Mouse (Mus musculus): ENCODE data around the gene Ltb. TPM values are rescaled to one million over a fixed set of nuclear protein-coding genes. Genes with fewer than 3 reads are reported as not detected.

Ltb gene
- total and polyA plus RNA-seq, 3 experiments: 1.3 to 5.2 (median 1.3) TPM

DNA sequence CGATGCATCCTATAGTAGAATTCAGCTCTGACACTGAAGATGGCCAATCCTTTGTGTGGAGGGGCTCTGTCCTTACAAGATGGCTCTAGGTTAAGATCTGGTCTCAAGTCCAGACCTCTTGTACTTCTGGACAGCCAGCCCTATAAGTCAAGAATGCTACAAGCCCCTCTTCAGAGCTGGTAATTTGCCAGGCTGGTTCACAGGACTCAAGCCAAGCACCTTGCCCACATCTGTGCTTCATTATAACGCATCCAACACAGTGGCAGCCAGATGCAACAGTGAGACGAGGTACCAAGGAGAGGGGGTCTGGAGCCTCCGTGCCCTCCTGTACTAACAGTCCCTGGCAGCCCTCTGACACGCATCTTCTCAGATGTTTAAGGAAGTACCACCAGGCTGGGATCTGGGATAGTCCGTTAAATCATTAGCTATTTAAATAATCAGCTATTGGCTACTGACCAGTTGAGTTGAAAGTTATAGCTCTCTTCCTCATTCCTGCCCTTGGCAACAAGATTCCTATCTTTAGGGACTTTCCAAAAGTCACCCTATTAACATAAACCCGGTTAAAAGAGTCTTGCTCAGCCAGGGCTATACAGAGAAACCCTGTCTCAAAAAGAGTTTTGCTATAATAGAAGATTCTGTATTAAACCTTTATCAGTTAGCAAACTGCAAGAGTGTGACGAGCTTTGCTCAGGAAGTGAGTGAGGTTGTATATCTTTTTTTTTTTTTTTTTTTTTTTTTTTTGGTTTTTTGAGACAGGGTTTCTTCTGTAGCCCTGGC lies 19.9 kb upstream of the Ltb start:
- no peaks in the 10 kb centered on the region for H3K4me1 ChIP-seq (ENCODE audit: control insufficient read depth, insufficient read depth, low read length)

DNA sequence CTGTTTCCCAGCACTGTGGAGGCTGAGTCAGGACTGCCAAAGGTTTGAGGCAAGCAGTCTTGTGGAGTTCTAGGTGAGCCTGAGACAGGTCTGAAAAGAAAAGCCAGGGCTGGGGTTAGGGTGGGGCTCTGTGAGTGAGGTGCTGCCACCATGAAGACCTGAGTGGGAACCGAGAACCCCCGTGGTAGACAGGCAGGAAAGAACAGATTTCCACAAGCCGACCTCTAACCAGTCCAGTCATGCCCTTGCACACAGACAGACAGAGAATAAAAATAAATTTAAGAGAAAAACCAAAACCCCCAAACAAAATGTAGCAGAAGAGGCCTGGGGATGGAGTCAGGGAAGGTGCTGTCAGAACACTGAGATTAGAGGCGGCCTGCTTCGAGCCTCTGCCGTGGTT lies 18.9 kb upstream of the Ltb start:
- Histone ChIP-seq H3K27ac (no peak overlapping the region), H3K36me3 (ENCODE audit: control insufficient read depth, insufficient read depth, low read length) (no peaks in the 10 kb centered on the region), H3K27me3 (ENCODE audit: control insufficient read depth, insufficient read depth, low read length) (no peaks in the 10 kb centered on the region), H3K4me1 (ENCODE audit: control insufficient read depth, insufficient read depth, low read length) (no peaks in the 10 kb centered on the region), H3K4me3 (no peak overlapping the region), H3K9ac (ENCODE audit: low read depth, low read length) (no peak overlapping the region), H3K79me2 (replicated peaks; ENCODE audit: control insufficient read depth, insufficient read depth, low read length) (no peaks in the 10 kb centered on the region)
- intact Hi-C loops (cut with DNase I): no loop called here
- DNase-seq: no peak
- 80% methylated on average over 6 of the region's 6 CpGs for WGBS
- no peak for TF ChIP-seq CTCF (IDR thresholded peaks at IDR 0.05)
- no peak for TF ChIP-seq POLR2A (IDR thresholded peaks at IDR 0.05; ENCODE audit: insufficient read depth, low read depth, low read length)
- no peak for TF ChIP-seq EP300 (IDR thresholded peaks at IDR 0.05; ENCODE audit: insufficient read depth, low read depth, low read length)

More for the DNA sequence above, 19.9 kb upstream of the Ltb start:
- intact Hi-C loops (cut with DNase I): no loop called here
- no peak overlapping the region for H3K9ac ChIP-seq (ENCODE audit: low read depth, low read length)
- no peak for TF ChIP-seq POLR2A (IDR thresholded peaks at IDR 0.05; ENCODE audit: insufficient read depth, low read depth, low read length)
- TF ChIP-seq EP300 (IDR thresholded peaks at IDR 0.05; ENCODE audit: insufficient read depth, low read depth, low read length): no peak
- TF ChIP-seq CTCF (IDR thresholded peaks at IDR 0.05): no peak
- DNase-seq: no peak
- no peaks in the 10 kb centered on the region for H3K27me3 ChIP-seq (ENCODE audit: control insufficient read depth, insufficient read depth, low read length)
- 55% methylated on average over 8 of the region's 8 CpGs for WGBS
- no peak overlapping the region for H3K27ac ChIP-seq
- no peaks in the 10 kb centered on the region for H3K36me3 ChIP-seq (ENCODE audit: control insufficient read depth, insufficient read depth, low read length)
- no peaks in the 10 kb centered on the region for H3K79me2 ChIP-seq (replicated peaks; ENCODE audit: control insufficient read depth, insufficient read depth, low read length)
- no peak overlapping the region for H3K4me3 ChIP-seq

DNA sequence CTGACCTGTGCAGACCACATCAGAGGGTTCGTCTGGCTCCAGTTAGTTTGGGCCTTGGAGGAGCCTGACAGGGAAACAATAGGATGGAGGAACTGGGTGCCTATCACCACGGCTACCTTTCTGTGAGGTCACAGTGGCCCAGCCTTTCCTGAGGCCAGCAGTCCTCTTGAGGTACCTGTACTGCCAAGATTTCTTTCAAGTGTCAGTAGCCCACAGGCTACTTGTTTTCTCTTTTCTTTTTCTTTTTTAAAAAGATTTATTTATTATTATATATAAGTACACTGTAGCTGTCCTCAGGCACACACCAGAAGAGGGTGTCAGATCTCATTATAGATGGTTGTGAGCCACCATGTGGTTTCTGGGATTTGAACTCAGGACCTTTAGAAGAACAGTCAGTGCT lies 18.3 kb upstream of the Ltb start, which contains the start of gene Aif1:
Aif1 (minus strand) TSS at position 101 of the 400 bp plus-strand sequence.
- Histone ChIP-seq H3K4me1 (ENCODE audit: control insufficient read depth, insufficient read depth, low read length) (no peaks in the 10 kb centered on the region), H3K4me3 (no peak within 1 kb of the TSS), H3K79me2 (replicated peaks; ENCODE audit: control insufficient read depth, insufficient read depth, low read length) (no peaks in the 10 kb centered on the region), H3K27me3 (ENCODE audit: control insufficient read depth, insufficient read depth, low read length) (no peaks in the 10 kb centered on the region), H3K27ac (no peak within 1 kb of the TSS), H3K9ac (ENCODE audit: low read depth, low read length) (no peak within 1 kb of the TSS), H3K36me3 (ENCODE audit: control insufficient read depth, insufficient read depth, low read length) (no peaks in the 10 kb centered on the region)
- 63% methylated on average over 2 of the region's 2 CpGs for WGBS
- TF ChIP-seq CTCF (IDR thresholded peaks at IDR 0.05) (no peak), POLR2A (IDR thresholded peaks at IDR 0.05; ENCODE audit: insufficient read depth, low read depth, low read length) (no peak), EP300 (IDR thresholded peaks at IDR 0.05; ENCODE audit: insufficient read depth, low read depth, low read length) (no peak)
- intact Hi-C loops (cut with DNase I): no loop called here
- no peak for DNase-seq

DNA sequence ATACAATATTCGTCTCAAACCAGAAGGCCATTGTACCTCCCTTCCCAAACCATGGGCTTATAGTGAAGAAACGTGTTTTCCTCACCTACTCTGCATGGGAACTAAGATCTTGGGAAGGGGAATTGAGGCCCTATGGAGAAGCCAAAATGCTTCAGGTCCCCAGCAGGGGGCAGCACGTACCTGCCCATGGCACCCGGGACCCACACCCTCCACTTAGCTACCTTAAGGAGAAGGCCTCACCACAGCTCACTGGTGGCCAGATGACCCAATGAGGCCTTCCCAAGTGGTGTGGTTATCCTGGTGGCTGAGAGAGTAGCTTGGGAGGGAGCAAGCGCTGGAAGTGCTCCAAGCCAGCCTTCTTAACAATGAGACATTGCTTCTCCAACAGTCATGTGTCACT lies 15.7 kb upstream of the Ltb start:
- DNase-seq: peak; percentile 80 to 87
- Histone ChIP-seq H3K27me3 (ENCODE audit: control insufficient read depth, insufficient read depth, low read length) (no peaks in the 10 kb centered on the region), H3K27ac (no peak overlapping the region), H3K79me2 (replicated peaks; ENCODE audit: control insufficient read depth, insufficient read depth, low read length) (no peaks in the 10 kb centered on the region), H3K4me3 (no peak overlapping the region), H3K4me1 (ENCODE audit: control insufficient read depth, insufficient read depth, low read length) (no peaks in the 10 kb centered on the region), H3K9ac (ENCODE audit: low read depth, low read length) (no peak overlapping the region), H3K36me3 (ENCODE audit: control insufficient read depth, insufficient read depth, low read length) (no peaks in the 10 kb centered on the region)
- WGBS: 15% methylated on average over 5 of the region's 5 CpGs
- TF ChIP-seq EP300 (IDR thresholded peaks at IDR 0.05; ENCODE audit: insufficient read depth, low read depth, low read length): peak; percentile 90
- peak; percentile 98; the same call in 1 of the 2 replicates for TF ChIP-seq CTCF (IDR thresholded peaks at IDR 0.05)
- TF ChIP-seq POLR2A (IDR thresholded peaks at IDR 0.05; ENCODE audit: insufficient read depth, low read depth, low read length): no peak
- intact Hi-C loops (cut with DNase I): loop anchor here (1.0 kb wide), 1 partner anchor 54 kb away; no protein-coding TSS in a partner anchor

DNA sequence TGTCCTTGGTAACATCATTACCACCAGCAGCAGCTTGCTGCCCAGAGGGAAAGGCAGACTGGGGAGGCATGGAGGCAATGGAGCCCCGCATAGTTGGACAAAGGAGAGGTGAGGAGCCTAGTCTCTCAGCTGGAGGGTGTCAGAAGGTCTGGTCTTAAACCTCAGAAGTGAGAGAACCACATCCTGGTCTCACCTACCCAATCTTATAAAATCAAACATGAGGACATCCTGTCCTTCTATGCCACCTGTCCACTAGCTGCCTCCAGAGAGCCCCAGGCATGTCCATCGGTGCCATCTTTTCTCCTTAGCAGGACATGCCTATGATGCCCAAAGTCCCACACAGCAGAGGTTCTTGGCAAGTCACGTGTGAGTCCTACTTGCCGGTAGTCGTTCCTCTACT lies 14.1 kb upstream of the Ltb start:
- intact Hi-C loops (cut with DNase I): no loop called here
- no peak for TF ChIP-seq EP300 (IDR thresholded peaks at IDR 0.05; ENCODE audit: insufficient read depth, low read depth, low read length)
- no peak for TF ChIP-seq CTCF (IDR thresholded peaks at IDR 0.05)
- no peak for TF ChIP-seq POLR2A (IDR thresholded peaks at IDR 0.05; ENCODE audit: insufficient read depth, low read depth, low read length)
- 82% methylated on average over 5 of the region's 5 CpGs for WGBS
- H3K9ac ChIP-seq (ENCODE audit: low read depth, low read length): no peak overlapping the region
- DNase-seq: no peak
- no peak overlapping the region for H3K27ac ChIP-seq
- no peaks in the 10 kb centered on the region for H3K36me3 ChIP-seq (ENCODE audit: control insufficient read depth, insufficient read depth, low read length)
- no peaks in the 10 kb centered on the region for H3K4me1 ChIP-seq (ENCODE audit: control insufficient read depth, insufficient read depth, low read length)
- H3K79me2 ChIP-seq (replicated peaks; ENCODE audit: control insufficient read depth, insufficient read depth, low read length): no peaks in the 10 kb centered on the region
- no peak overlapping the region for H3K4me3 ChIP-seq
- H3K27me3 ChIP-seq (ENCODE audit: control insufficient read depth, insufficient read depth, low read length): no peaks in the 10 kb centered on the region

All from heart, adult 2 months (tissue).